Mouse (Mus musculus): ENCODE results near the gene Ncapd2.
"Not testable (repeated sequence)": the region's sequence is repeated elsewhere in the genome, so short reads cannot be mapped to it uniquely, and the experiment has no call there.

The Ncapd2 gene

GRCm38 (mm10) chr6:125163801-125164657 lies 27.5 kb downstream of the Ncapd2 start:
- DNase-seq = peak; percentile 42

- DNase-seq = not testable (repeated sequence)
These were observed 28.7 kb downstream of the Ncapd2 start for GRCm38 (mm10) chr6:125162615-125163305.

GRCm38 (mm10) chr6:125161971-125162370 lies 29.5 kb downstream of the Ncapd2 start:
- DNase-seq = peak; percentile 74 to 81

- DNase-seq = peak; percentile 49 to 56
These were observed 30.4 kb downstream of the Ncapd2 start for GRCm38 (mm10) chr6:125160854-125161760.

GRCm38 (mm10) chr6:125160558-125160853 lies 31.0 kb downstream of the Ncapd2 start:
- peak in 1 of 2 experiments; percentile 35 for DNase-seq

- DNase-seq = no peak
These were observed 31.5 kb downstream of the Ncapd2 start for GRCm38 (mm10) chr6:125159773-125160557.

GRCm38 (mm10) chr6:125158944-125159492 lies 32.5 kb downstream of the Ncapd2 start:
- no peak for DNase-seq

GRCm38 (mm10) chr6:125156903-125157614 lies 34.4 kb downstream of the Ncapd2 start:
- DNase-seq = no peak

GRCm38 (mm10) chr6:125156491-125156890 lies 35.0 kb downstream of the Ncapd2 start:
- no peak for DNase-seq

GRCm38 (mm10) chr6:125155262-125155661 lies 36.2 kb downstream of the Ncapd2 start:
- no peak for DNase-seq

GRCm38 (mm10) chr6:125154550-125154949 lies 37.0 kb downstream of the Ncapd2 start:
- DNase-seq = peak in 1 of 2 experiments; percentile 52

GRCm38 (mm10) chr6:125153682-125154081 lies 37.8 kb downstream of the Ncapd2 start:
- no peak for DNase-seq

- DNase-seq = no peak
These were observed 38.5 kb downstream of the Ncapd2 start for GRCm38 (mm10) chr6:125153018-125153389.

- DNase-seq = no peak
These were observed 39.1 kb downstream of the Ncapd2 start for GRCm38 (mm10) chr6:125152212-125153017.

GRCm38 (mm10) chr6:125149569-125149950 lies 41.9 kb downstream of the Ncapd2 start:
- DNase-seq = no peak

- DNase-seq = peak; percentile 56 to 60
These were observed 42.5 kb downstream of the Ncapd2 start for GRCm38 (mm10) chr6:125148926-125149568.

GRCm38 (mm10) chr6:125148251-125148925 lies 43.1 kb downstream of the Ncapd2 start:
- peak; percentile 63 to 65 for DNase-seq

- peak; percentile 43 to 45 for DNase-seq
These were observed 44.2 kb downstream of the Ncapd2 start for GRCm38 (mm10) chr6:125147329-125147728.

GRCm38 (mm10) chr6:125146797-125147196 lies 44.7 kb downstream of the Ncapd2 start:
- DNase-seq = peak; percentile 45 to 60
